Mouse (Mus musculus) mouse embryonic stem cell (cell line): ENCODE data around the gene Noc2l.

Experiments
- in situ Hi-C, 2 experiments: fragments of 300-500 bp; cut with MboI; formaldehyde crosslinking; loops; 1 replicate in 1 of 2; 3 replicates in 1 of 2; pipeline ENCODE4 v1.14.3; 2019 to 2020; ENCODE audit warnings: low sequenced_read_pairs in 2 of 2, low pct_unique_long_range_greater_than_20kb in 1 of 2, mixed read lengths in 1 of 2; ENCODE audit not compliant: unreplicated experiment in 1 of 2

Gene Noc2l

DNA sequence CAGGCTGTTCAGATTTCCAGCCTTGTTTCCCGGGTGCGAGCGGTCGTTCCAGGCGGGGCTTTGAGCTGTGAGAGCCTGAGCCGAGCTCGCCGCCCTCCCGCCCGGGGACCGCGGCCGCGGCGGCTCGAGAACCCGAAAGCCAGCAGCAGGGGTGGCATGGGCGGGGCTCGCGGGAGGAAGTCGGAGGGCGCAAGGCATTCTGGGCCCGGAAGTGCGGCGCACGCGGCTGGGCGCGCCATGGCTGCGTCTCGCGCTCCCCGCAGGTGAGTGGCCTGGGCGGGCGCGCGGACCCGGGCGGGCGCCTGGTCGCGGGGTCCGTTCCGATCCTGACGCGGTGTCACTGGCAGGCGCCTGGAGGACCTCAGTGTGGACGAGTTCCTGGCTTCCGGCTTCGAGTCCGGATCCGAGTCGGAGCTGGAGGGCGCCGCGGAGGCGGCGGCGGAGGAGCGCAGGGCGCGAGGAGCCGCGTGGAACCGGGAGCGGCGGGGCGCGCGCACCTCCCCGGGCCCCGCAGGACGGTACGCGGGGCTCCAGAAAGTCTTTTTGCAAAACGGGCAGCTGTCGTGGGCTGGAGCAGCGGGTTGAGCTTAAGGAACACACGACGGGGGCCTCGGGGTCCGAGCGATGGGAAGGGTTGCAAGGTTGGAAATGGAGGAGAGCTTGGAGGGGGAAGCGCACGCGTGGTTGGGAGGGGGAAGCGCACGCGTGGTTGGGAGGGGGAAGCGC lies at the start of gene Noc2l:
Gene Noc2l (plus strand): TSS at position 203 of the 726 bp plus-strand sequence.
- in situ Hi-C loops, result no loop called here

DNA sequence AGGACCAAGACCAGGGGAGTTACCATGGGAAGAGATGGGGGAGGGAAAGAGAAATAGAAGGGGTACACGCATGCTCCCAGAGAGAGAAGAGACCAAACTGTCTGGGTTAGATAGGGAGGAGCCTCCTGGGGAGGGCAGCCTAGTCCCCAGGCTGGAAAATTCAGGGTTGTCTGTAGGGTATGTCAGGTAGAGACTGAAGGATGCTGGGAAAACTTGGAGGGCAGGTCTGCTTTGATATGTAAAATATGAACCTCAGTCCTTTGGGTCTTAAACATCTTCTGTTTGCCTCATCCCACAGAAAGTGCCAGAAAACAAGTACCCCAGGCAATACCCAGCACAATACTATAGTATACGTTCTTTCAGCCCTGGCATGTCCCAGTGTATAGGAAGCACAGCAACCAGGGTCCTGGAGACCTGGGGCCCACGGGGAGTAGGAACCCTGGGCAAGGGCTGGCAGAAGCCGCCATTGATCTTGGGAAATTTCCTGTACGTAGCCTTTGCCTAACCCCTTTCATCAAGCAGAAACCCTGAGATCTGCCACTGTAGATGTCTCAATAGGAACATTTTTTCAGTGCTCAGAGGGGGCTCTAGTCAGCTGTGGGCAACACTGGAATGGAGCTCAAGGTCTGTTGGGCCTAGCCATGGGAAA lies 47.5 kb upstream of the Noc2l start:
- in situ Hi-C loops, result no loop called here

DNA sequence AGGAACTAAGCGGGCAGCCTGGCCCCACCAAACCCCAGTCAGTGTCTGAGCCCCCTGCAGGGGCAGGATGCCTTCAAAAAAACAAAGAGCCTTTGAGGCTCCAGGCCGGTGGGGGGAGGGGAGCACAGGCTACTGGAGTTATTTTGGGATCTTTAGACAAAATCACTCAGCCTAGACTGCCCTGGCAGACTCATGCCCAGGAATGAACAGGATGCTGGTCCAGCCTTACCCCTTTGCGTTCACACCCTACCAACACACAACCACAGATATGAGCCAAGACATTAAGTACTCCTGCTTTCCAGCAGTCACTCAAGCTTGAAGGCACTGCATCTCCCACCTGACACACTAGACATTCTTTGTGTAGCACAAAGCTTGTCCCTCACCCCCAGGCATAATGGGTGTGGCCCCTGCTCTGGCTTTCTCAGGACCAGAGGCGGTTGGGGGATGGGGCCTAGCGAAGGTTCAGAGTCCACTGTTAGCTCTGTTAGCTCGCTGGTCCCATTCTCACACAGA lies 46.9 kb upstream of the Noc2l start:
- in situ Hi-C loops, result no loop called here

DNA sequence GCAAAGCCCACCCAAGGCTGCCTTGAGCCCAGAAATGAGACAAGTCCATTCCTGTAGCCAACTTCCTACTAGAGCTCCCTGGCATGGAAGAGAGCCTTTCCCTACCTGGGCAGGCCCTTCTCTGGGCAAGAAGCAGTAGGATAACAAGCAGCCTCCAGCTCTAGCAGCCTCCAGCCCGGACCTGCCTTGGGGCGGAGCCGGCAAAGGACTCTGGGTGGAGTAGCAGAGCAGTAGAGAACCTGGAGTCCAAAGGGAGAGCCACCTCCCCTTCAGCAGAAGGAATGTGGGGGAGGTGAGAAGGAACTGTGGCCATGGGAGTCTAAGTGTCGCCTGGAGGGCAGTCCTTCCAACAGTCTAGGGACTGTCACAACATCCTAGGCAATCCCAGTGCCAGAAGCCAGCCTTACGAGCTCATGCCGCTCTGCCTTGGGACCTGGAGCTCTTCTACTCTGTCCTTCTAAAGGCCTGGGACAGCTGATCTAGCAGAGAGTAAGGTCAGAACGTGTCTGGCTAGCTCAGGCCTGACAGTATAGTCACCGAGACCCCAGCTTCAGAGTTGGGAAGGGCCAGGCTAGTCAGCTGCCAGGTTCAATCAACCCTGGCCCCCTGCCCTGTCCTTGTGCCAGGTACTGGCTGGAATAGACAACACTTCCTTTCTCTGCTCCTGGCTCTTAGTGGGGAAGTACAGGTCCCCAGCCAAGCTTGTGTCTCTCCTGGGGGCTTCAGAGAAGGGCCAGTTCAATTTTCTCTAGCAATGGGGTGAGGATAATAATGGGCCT lies 43.2 kb upstream of the Noc2l start:
- in situ Hi-C loops, result no loop called here

DNA sequence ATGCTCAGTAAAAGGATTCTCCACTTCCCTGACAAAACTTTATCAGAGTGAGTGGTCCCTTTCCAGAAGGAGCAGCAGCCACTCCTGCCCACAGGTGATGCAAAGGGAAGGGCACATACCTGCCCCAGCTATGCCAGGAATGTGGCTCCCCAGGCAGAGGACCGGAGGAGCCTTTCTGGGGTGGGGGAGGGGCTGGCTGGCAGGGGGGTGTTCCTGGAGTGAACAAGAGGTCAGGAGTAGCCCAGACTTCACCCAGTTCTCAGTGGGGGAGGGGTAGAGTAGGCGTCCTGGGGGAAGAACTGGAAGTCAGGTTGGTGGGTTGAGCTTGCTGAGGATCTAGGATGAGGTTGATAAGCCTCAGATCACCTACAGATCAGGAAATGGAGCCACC lies 42.6 kb upstream of the Noc2l start:
- in situ Hi-C loops, result no loop called here

DNA sequence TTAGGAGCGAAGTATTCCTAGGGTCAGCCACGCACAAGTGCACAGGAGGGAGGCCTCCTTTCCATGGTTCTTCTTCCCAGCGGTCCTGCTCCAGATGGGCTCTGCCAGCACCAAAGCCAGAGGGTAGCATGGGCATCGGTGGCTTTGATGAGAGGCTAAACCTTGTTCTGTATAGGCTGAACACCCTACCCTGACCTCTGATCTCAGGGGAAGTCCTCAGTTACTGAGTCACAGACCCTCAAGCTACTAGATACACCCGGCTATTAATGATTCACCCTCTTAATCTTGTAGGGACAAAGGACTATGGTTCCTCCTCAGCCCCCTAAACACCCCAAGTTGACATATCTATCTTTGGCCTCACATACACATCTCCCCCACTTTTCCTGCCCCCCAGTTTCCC lies 41.9 kb upstream of the Noc2l start:
- in situ Hi-C loops, result no loop called here

DNA sequence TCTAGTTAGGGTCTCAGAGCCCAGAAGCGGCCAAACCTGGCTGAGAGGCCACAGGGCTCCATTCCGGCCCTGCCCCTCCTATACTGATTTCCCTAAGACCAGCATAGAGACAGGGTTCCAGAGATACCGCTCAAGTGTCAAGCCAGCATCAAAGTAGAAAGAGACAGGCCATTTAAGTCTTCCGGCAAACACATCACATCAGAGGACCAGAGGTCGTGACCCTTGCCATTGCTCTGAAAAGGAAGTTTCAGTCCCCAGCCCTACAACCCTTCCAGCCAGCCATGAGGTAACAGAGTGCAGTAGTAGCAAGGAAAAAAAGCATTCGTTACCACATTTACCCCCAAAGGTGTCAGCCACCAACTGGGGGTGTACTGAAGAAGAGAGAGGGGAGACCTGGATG lies 41.5 kb upstream of the Noc2l start:
- in situ Hi-C loops, result no loop called here

DNA sequence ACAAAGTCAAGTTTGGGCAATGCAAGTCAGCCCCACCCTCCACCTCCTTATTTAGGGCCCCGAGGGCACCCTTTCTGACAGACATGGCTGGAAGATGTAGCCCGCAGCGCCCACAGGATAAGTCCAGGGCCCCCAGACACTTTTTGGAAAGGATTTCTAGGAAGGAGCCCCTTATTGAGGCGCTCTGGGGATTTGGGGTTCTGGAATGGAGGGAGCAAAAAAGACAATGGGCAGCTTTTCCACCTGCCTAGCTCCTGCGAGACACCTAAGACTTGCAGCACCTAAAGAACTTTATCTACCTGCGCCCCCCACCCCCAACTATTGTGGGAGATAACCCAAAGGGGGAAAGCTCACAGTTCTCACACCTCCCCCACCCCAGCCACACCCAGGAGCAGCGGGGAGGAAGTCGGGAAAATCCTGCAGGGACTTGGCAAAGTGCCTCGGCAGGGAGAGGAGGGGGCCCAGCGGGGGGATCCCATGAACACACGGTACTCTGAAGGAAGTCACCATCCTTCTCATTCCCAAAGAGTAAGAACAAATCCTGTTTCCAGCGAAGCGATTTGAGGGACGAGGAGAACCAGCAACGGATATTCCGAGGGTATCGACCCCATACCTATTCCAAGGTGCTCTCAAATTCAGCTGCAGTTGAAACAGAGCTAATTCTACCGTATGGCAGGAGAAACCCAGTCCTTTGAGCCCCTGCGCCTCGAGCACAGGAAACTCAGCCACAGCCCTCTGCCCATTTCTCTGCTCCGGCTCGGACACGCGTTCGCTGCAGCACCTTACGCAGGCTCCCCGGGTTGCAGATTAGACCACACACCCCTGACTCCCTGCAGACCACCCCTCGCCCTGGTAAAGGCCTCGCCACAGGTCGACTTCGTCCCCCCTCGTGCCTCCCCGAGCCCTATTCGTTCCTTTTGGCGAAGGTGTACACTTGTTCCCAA lies 39.6 kb upstream of the Noc2l start:
- in situ Hi-C loops, result no loop called here

DNA sequence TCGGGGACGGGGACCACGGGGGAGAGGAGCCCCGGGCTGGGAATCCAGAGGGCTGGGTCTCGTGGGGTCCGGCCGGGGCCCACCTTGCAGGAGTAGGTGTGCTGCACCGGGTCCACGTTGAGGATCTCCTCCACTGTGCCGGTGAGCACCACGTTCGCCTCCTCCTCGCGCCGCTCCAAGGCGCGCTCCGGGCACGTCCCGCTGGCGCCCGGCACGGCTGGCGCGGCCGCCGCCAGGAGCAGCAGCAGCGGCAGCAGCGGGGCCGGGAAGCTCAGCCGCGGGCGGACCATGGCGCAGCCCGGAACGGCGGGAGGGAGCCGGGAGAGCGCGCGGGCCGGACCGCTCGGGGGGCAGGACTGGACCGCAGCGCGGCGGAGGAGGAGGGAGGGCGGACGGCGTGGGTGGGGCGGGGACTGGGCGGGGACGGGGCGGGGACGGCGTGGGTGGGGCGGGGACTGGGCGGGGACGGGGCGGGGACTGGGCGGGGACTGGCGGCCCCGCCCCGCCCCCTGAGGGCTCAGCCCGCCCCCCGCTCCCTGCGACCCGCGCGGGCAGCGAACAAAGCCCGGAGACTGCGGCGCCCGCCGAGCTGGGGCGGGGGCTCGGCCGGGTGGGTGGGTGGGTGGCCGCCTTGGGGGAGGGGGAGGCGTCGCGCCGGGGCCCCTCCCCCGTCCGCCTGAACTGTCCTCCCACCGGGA lies 38.5 kb upstream of the Noc2l start, which contains the start of gene Agrn:
Gene Agrn (minus strand): TSS at position 358 of the 698 bp plus-strand sequence.
- in situ Hi-C loops, result no loop called here

DNA sequence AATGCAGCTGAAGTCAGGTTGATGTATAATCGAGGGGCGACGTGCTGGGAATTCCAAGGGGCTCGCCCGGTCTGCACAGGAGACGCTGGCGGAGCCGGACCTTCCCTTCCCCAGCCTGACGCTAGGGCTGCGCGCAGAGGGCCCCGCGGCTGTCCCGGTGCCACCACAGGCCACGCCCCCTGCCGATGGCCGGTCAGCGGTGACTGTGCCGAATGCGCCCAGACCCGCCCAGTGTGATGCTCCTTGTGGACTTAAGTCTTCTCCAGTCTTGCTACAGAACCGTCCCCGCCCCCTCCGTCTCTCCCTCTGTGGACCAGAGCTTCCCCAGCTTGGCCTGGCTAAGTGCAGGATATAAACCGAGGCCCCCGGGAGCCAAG lies 38.0 kb upstream of the Noc2l start:
- in situ Hi-C loops, result no loop called here

DNA sequence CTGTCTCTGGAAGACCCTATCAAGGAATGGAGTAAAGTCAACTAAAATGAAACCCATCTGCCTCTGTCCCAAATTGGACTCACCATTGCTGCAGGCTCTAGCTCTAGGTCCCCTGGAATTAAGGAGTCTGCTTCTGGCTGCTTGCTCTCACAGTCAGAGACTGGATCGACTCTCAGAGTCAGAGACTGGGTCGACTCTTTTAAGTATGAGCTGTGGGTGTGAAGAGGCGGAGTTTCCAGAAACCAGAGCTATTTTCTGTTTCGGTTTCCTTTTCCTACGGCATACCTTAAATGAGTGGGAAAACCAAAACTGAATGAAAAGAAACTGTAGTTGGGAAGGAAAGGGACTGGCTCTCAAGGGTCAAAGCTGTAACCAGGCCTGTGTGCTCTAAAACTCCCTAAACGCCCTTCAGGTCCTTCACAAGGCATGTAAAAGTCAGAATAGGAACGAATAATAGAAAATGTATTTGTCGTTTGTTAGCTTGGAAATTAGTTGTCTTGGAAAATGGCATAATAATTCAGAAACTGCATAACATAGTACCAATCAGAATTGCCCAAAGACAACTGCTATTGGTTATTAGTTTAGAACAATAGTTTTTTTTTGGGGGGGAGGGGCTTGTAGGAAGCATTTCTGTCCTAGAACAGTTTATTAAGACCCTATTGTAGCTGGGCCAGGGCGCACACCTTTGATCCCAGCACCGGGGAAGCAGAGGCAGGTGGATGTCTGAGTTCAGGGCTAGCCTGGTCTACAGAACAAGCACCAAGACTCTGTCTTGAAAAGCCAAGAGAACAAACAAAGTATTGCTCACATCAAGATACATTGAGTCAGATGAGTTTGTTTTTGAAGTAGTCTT lies 35.0 kb upstream of the Noc2l start, which contains the start of gene Isg15:
Gene Isg15 (minus strand): TSS at position 196 of the 853 bp plus-strand sequence.
- in situ Hi-C loops, result no loop called here

DNA sequence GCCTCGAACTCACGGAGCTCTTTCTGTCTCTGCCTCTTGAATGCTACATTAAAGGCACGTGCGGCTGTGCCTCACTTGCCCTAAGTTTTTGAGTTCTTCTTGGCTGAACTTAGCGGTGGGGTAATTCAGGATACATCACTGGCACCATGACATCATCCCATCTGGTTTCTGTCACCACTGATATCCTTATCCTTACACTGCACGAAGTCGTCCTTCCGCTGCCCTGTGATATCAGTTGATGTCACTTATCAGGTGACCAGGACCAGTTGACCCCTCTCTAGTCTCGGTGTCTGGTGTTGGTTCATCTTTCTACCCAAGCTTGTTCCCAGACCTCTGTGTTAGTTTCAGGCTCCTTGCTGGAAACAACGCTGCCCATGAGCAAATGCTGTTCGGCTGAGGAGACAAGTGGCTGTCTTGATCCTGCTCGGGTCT lies 33.3 kb upstream of the Noc2l start:
- in situ Hi-C loops, result no loop called here

DNA sequence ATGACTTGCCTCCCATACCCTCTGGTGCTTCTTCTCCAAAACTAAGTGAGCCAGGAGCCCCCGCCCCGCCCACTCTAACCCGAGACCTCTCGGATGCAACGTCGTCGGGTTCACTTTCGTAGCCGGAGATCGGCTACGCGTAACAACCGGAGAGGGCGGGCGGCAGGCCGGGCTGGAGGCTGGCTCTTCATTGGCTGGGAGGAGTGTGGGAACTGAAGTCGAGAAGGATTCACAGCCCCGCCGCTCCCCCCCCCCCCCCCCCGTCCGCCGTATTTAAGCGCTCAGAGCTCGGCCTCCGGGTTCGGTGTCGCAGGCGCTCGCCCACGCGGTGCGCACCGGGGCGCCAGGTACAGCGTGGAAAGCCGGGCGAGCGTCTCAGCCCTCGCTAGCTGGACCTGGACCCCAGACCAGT lies 32.8 kb upstream of the Noc2l start, which contains the start of gene AW011738:
Gene AW011738 (plus strand): TSS at position 304 of the 412 bp plus-strand sequence.
- in situ Hi-C loops, result no loop called here

DNA sequence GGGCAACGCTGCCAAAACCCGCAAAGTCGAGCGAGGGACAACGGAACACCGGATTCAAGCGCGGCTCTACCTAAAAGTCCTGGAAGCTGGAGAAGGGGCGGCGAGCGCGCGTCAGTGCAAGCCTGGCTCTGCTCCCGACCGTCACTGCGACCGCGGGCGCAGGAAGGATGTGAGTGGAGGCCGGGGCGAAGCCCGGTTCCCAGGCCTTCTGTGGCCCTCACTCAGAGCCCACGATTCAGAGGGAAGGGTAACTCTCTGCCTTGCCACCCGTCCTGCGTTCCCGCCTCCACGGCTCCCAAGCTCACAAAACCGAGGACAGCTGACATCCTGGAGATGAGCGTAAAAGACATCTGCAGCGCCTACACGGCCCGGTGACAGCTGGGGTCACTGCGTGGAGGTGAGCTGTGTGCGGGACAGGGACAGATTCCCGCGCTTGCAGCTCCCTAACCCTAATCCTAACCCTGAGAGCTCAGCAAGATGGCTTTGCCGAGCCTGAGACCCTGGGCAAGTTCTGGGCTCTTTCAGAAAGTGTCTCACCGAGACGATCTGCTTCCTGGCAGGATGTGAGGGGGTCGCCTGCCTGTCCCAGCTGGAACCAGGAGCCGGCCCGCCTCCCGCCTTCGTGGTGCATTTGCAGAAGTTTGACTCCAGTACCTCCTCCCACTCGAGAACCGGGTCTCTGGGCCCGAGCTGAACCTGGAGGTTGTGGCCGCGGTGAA lies 32.2 kb upstream of the Noc2l start:
- in situ Hi-C loops, result no loop called here

DNA sequence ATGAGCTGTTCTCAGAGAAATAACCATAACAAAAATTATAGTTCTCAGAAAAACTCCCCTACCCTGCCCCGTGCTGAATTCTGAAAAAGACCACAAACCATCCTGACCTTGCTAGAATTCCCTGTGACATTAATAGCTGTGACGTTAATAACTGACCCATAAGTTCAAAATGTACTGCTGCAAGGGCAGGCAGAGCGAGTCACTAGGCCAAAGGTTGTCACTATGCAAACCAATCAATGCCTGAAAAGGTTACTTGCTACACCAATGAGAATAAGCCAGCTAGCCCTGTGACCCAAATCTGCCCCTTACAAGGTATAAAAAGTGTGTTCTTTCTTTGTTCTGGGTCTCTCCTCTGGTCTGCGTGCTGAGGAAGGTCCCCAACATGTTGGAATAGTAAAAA lies 26.9 kb upstream of the Noc2l start:
- in situ Hi-C loops, result no loop called here

DNA sequence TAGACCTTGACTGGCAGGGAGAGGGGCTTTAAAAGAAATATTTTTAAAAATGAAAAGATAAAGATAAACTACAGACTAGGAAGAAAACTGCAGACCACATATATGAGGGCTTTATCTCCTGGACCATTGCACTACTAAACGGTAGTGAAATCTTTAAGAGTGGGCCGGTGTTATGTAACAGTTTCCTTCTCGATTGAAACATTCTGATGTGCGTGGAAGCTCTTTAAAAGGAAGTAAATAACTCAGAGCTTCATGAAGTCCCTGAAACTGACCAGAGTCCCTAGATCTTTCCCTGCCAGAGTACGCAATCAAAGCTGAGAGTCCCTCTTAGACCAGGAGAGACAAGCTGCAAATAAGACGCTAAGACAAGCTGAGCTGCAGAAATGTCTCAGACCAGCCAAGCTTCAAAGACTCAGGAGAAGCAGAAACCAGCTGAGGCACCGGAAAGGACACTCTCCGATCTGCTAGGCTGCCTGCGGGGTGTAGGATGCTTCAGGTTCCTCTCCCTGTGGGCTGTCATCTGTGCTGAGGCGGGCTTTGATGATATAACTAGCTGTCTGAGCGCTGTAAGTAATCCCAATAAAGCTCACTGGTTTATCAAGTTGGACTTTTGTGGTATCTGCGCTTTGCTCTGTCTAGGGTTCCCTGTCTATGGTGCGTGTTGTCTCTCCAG lies 25.7 kb upstream of the Noc2l start:
- in situ Hi-C loops, result no loop called here
